Mouse (Mus musculus): ENCODE measurements around the gene Cntn2.
"Not testable (repeated sequence)": the region's sequence is repeated elsewhere in the genome, so short reads cannot be mapped to it uniquely, and the experiment has no call there.

The Cntn2 gene

GRCm38 (mm10) chr1:132509771-132510170, 33.3 kb downstream of the Cntn2 start:
- no peak for DNase-seq

DNA sequence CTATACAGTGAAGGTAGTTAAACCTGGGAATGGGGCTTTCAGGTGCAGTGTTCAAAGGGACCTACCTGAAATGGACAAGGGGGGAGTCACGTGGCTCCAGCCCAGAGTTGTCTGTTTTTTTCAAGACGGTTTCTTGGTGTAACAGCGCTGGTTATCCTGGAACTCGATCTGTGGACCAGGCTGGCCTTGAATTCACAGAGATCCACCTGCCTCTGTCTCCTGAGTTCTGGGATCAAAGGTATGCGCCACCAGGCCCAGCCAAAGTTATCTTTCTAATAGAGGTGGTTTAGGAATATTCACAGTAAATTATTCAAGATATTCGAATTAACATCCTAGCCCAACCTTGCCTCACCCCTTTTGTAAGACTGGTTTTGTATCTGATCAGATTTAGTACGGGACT, 36.4 kb downstream of the Cntn2 start:
- DNase-seq = no peak

GRCm38 (mm10) chr1:132506058-132506457, 37.0 kb downstream of the Cntn2 start, which contains the start of gene Tmem81:
TSS of gene Tmem81 (plus strand) at chr1:132506230.
- no peak for DNase-seq

DNA sequence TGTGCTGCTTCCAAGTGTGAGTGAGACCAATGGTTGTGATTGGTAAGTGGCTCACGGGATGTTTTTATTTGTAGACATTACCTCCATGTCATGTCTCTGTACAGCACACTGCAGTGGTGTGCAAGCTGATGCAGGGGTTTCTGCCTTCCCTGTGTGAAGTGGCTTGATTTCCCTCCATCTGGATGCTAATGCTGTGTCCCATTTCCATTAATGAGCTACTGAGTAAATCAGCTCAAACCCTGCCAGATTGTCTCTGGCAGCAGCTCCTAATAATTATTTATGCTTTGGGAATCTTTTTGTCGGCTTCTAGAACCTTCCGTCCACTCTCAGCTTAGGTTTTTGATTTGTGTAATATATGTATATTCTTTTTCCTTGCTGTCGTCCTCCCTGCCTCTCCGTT, 37.9 kb downstream of the Cntn2 start:
- DNase-seq = no peak

DNA sequence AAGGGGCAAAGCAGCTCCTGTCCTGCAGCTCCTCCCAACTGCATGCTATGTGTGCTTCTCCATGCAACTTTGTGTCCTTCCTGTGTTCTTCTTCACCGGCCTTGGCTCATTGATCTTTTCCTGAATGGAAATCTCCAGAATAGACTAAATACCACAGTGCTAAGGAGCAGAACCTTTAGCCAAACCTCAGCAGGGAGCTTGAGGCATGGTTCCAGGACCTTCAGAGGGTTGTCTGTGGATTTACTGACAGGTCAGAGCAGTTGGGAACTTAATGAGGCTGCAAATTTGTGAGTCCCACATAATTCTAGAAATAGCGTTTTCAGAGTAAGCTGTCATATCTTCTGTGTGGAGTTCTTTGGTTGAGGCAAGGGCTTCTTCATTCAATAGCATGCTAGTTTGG, 42.5 kb downstream of the Cntn2 start:
- no peak for DNase-seq

DNA sequence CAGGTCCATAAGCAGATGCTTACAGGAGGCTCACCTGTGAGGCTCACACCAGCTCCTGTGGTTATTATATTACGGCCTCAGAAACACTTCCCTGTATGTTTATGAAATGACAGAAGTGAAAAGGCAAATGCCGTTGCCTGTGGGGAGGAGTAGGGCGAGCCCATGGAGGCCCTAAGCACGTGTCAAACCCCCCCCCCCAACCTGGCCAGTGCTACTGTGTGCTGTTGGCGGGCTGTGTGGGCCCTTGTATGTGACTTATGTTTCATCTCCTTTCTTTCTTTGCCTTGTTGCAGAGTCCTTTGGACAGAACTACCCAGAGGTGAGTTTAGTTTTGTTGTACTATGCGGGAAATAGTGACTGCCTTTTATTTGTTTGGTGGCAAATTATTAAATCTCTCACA, 59.3 kb downstream of the Cntn2 start:
- no peak for DNase-seq

DNA sequence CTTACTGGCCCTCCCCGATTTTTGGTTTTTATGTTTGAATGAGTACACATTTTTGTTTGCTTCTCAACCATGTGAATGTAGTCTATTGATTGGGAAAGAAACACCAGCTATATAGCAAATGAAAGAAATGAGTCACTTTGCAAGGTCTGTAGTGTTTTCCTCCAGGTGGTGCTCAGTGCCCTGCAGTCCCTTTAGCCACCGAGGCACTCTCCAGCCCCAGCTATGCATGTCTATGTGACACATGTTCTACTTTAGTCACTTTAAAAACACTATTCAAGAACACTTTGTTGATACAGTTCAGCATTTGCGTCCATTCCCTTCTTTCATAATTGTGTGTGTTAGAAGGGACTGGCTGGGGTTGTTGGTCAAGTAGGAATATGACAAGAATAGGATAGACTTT, 59.8 kb downstream of the Cntn2 start:
- DNase-seq = no peak

- no peak for DNase-seq
These were observed 61.4 kb downstream of the Cntn2 start for GRCm38 (mm10) chr1:132481619-132482018.

GRCm38 (mm10) chr1:132479438-132479837, 63.6 kb downstream of the Cntn2 start:
- DNase-seq = no peak

DNA sequence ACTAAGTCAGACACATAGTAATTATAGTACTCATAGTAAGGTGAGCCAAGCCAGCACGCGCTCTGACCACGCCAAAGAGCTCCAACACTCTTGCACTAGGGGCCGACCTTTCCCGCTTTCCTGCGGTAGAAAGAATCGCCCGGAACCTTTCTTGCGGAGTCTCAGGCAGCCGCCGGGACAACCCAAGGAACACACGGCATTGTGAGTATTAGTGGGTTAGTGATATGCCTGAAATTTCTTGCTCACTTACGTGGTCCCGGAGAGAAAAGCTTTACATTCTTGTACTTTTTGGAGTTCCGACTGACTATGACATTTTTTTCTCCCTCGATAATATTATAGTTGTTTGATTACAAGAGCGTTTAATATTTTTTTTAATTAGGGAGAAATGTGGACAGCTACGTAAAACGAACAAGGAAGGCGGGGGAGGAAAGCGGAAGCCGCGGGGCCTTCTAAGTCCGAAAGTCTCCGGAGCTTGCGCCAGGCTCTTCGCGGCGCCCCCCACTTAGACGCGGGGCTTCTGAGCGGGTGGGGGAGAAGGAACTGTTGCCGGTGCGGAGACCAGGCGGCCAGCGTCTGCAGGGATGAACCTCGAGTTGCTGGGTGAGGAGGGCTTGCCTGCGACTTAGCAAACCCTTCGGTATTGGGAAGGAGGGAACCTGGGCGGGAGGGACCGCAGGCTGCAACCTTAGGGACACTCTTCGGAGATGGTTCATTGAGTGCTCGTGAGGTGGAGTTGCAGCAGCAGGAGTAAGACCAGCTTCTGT, 65.9 kb downstream of the Cntn2 start, which contains the start of gene Rbbp5:
TSS of gene Rbbp5 (plus strand) at position 438 of the 764 bp plus-strand sequence.
- peak; percentile 95 for DNase-seq

DNA sequence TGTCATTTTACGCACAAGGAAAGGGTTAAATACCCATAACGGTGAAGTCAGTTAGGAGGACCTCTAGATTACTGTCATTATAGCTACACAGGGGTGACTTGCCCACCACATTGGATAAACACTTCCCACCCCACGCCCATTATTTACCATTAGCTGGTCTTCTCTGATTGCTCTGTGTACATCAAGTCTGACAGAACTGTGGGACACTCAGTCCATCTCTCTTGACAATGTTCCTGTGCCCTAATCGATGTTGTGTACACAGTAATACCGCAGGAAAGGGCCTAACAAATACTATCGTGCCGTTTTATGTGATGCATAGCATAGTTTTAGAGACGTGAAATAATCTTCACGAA, 66.5 kb downstream of the Cntn2 start:
- no peak for DNase-seq

DNA sequence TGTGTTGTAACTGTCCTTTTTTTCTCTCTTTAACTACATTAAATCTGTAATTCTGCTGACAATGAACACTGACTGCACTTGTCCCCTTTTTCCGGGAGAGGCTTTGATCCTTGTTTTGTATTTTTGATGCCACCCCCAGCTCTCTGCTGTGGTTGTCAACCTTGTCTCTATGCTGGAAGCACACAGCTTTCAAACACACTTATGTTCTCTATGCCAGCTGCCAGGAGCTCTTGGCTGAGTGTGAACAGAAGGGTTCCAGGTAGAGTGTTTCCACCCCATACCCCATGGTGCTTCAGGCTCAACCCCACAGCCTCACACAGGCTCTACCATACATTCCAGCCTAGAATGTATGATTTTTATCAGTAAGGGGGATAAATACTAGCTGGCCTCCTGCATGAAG, 68.6 kb downstream of the Cntn2 start:
- DNase-seq = no peak

DNA sequence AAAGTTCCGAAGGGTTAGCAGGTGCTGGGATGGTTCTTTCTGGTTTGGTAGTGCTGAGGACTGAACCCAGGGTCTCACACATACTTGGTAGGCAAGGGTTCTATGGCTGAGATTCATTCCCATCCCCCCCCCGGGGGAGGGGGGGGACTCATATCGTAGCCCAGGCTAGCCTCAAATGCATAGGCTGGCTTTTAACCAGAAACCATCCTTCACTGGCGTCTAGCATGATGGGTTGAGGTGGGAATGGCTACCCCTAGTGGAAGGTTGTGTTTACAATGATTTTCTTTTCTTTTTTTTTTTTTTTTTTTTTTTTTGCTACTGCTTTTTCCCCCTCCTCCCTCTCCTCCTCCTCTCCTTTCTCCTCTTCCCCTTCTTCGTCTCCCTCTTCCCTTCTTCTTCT, 70.5 kb downstream of the Cntn2 start:
- DNase-seq = peak; percentile 58

GRCm38 (mm10) chr1:132471499-132471898, 71.6 kb downstream of the Cntn2 start:
- DNase-seq = no peak

DNA sequence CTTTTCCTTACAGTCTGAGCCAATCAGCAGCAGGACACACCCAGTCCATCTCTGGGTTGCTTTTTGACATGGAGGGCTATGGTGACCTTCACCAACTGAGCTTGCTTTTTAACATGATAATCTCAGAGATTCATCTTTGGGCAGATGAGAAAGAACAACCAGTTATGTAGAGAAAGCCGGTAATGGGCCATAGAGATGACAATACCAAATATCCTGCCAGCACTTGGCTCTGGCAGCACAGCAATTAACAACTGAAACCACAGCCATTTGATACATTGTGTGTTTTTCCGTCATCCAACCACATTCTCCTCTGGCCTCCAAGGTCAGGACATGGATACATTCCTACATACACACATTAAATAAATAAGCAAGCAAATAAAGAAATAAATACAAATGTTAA, 72.0 kb downstream of the Cntn2 start:
- DNase-seq = no peak

DNA sequence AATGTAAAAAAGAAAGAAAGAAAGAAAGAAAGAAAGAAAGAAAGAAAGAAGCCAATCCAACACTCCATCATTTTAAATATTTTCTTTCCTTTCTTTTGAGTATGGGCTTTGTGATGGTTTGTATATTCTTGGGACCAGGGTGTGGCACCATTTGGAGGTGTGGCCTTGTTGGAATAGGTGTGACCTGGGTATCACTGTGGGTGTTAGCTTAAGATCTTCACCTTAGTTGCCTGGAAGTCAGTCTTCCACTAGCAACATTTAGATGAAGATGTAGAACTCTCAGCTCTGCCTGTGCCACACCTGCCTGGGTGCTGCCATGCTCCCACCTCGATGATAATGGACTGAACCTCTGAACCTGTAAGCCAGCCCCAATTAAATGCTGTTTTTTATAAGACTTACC, 73.0 kb downstream of the Cntn2 start:
- not testable (repeated sequence) for DNase-seq

DNA sequence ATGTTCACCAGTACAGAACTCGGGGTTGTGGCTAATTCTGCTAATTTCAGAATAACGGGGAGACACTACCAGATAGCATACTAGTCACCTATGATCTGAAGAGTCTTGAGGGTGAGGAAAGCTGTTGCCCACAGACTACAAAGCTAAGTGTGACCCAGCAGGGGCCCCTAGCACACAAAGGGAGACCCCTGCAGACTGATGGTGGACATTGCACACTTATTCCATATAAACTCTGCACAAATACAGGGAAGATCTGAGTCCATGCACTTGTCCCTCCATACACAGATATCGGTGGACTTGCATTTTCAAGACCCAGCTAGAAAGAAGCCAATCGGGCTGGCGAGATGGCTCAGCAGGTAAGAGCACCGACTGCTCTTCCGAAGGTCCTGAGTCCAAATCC, 73.5 kb downstream of the Cntn2 start:
- DNase-seq = peak; percentile 6

GRCm38 (mm10) chr1:132468926-132469325, 74.1 kb downstream of the Cntn2 start:
- no peak for DNase-seq

DNA sequence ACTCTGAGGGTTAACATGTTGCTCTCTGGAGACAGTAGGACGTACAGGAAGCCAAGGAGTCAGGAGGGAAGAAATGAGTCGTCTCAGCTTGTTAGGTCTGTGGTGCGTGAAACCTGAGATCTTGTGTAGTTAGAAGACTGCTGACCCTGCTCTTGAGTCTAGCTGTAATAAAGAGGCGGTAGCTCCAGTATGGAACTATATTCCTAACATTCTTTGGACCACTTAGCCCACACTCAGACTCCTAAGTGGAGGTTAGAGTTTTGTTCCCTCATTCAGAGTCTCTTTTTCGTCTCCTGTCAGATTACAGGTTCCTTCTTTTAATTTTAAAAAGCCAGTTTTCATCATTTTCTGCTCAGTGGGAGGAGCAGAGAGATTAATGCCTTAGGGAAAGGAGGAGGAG, 78.4 kb downstream of the Cntn2 start:
- DNase-seq = no peak

Data from retina, postnatal 1 day (tissue).